Comparison of ENCODE assay signal across 26 mouse cellular contexts in genomic region chrX:52762221-52762620, GRCm38 (mm10). TPM values are rescaled to one million over a fixed set of nuclear protein-coding genes. Genes with fewer than 3 reads are reported as not detected.
DNase-seq lines count a peak whose midpoint lies in the region; ATAC-seq and TF ChIP-seq lines count a peak whose summit lies in the region.
"Had no signal": no experiment of that assay in that cellular context is flagged by ENCODE, and none has a peak within 500 bp of the region (broad histone marks: within the 10 kb centered on the region; RNA-seq: fewer than 3 reads in every experiment).

No protein-coding gene starts in this region.

- TF ChIP-seq POLR2A in thymus, adult 2 months (IDR thresholded peaks at IDR 0.05; ENCODE audit: control insufficient read depth, extremely low read depth, insufficient read depth, low read length, poor library complexity): no peak

- H3K27me3 ChIP-seq in thymus, adult 2 months (ENCODE audit: control insufficient read depth, insufficient read depth, low read length): no peaks in the 10 kb centered on the region
- no peaks in the 10 kb centered on the region for H3K27me3 ChIP-seq in kidney, embryonic 14.5 days (ENCODE audit: control insufficient read depth, insufficient read depth, low read length)
- H3K27me3 ChIP-seq: embryonic facial prominence, embryonic 12.5 days; embryonic facial prominence, embryonic 15.5 days; heart, embryonic 12.5 days; heart, embryonic 15.5 days; hindbrain, embryonic 13.5 days had no signal

- no peaks in the 10 kb centered on the region for H3K9me3 ChIP-seq in kidney, embryonic 14.5 days (ENCODE audit: control insufficient read depth, low read length)
- H3K9me3 ChIP-seq: embryonic facial prominence, embryonic 12.5 days; embryonic facial prominence, embryonic 15.5 days; heart, embryonic 12.5 days; heart, embryonic 15.5 days; hindbrain, embryonic 10.5 days; hindbrain, embryonic 13.5 days had no signal

- 76% methylated on average over 4 of the region's 4 CpGs for WGBS in thymus, adult 2 months
- 74% methylated on average over 4 of the region's 4 CpGs for WGBS in kidney, embryonic 14.5 days

- TF ChIP-seq CTCF in thymus, adult 2 months (IDR thresholded peaks at IDR 0.05; ENCODE audit: borderline replicate concordance, control insufficient read depth, extremely low read depth, insufficient read depth, low read length, poor library complexity): no peak

- no peak overlapping the region for H3K9ac ChIP-seq in kidney, embryonic 14.5 days (ENCODE audit: low read depth, low read length)
- H3K9ac ChIP-seq: embryonic facial prominence, embryonic 12.5 days; embryonic facial prominence, embryonic 15.5 days; forebrain, postnatal 0 days; heart, embryonic 12.5 days; heart, embryonic 15.5 days; hindbrain, embryonic 13.5 days had no signal

- no peak overlapping the region for H3K4me2 ChIP-seq in kidney, embryonic 14.5 days (replicated peaks; ENCODE audit: low read depth, low read length)
- H3K4me2 ChIP-seq: embryonic facial prominence, embryonic 12.5 days; embryonic facial prominence, embryonic 15.5 days; heart, embryonic 12.5 days; heart, embryonic 15.5 days; hindbrain, embryonic 13.5 days had no signal

- no peak overlapping the region; the same call in 1 of the 2 replicates for H3K27ac ChIP-seq in thymus, adult 2 months (ENCODE audit: control insufficient read depth, insufficient read depth, low read length)
- no peak overlapping the region for H3K27ac ChIP-seq in kidney, embryonic 14.5 days (ENCODE audit: low read depth, low read length)
- H3K27ac ChIP-seq: embryonic facial prominence, embryonic 12.5 days; embryonic facial prominence, embryonic 15.5 days; heart, embryonic 15.5 days; hindbrain, embryonic 10.5 days; hindbrain, embryonic 13.5 days had no signal

- peaks cover 8% of the 10 kb centered on the region for H3K4me1 ChIP-seq in thymus, adult 2 months (replicated peaks; ENCODE audit: control insufficient read depth, insufficient read depth, low read length)
- H3K4me1 ChIP-seq in kidney, embryonic 14.5 days (ENCODE audit: control insufficient read depth, insufficient read depth, low read length): no peaks in the 10 kb centered on the region
- H3K4me1 ChIP-seq: embryonic facial prominence, embryonic 12.5 days; embryonic facial prominence, embryonic 15.5 days; heart, embryonic 12.5 days; heart, embryonic 15.5 days; hindbrain, embryonic 13.5 days had no signal

- no peak overlapping the region for H3K4me3 ChIP-seq in thymus, adult 2 months (ENCODE audit: control insufficient read depth, insufficient read depth, low read length)
- no peak overlapping the region for H3K4me3 ChIP-seq in kidney, embryonic 14.5 days (ENCODE audit: low read length)
- H3K4me3 ChIP-seq: embryonic facial prominence, embryonic 12.5 days; embryonic facial prominence, embryonic 15.5 days; heart, embryonic 12.5 days; heart, embryonic 15.5 days; hindbrain, embryonic 10.5 days; hindbrain, embryonic 13.5 days had no signal

- DNase-seq in thymus, postnatal 14 days: peak; percentile 15
- DNase-seq in thymus, adult 2 months: no peak
- DNase-seq in ES-CJ7 (ENCODE audit: low read depth, low spot score) (peak; percentile 79), R1 (ENCODE audit: low read depth, low spot score) (peak; percentile 64)
- no peak for DNase-seq in cerebellum, adult 8-10 months
- DNase-seq: adrenal gland, postnatal 10 days; adrenal gland, postnatal 36 days; cerebellum, adult 18-20 months; cerebellum, adult 9-11 months; cerebellum, postnatal 25 days; forebrain, postnatal 0 days; gastrocnemius, postnatal 25 days; heart, adult 18-20 months; heart, postnatal 10 days; heart, postnatal 36 days had no signal

- ATAC-seq in kidney, embryonic 14.5 days (ENCODE audit: low FRiP score, low TSS enrichment): no peak
- ATAC-seq: CD4-positive, CD25-positive, alpha-beta regulatory T cell, adult 4 months; forebrain, embryonic 14.5 days; forebrain, postnatal 0 days; hindbrain, embryonic 16.5 days had no signal

- no peaks in the 10 kb centered on the region for H3K36me3 ChIP-seq in thymus, adult 2 months (ENCODE audit: control insufficient read depth, insufficient read depth, low read length)
- no peaks in the 10 kb centered on the region for H3K36me3 ChIP-seq in kidney, embryonic 14.5 days (ENCODE audit: control insufficient read depth, insufficient read depth, low read length)
- H3K36me3 ChIP-seq: embryonic facial prominence, embryonic 12.5 days; embryonic facial prominence, embryonic 15.5 days; heart, embryonic 12.5 days; heart, embryonic 15.5 days; hindbrain, embryonic 10.5 days; hindbrain, embryonic 13.5 days had no signal

RNA-seq across cellular contexts. Expression of gene Ccdc160, which starts 28.8 kb away (rescaled TPM):
- polyA plus RNA-seq in thymus, adult 2 months (2012; rRNA removed): not detected in 2 replicates
- 4.6 and 4.7 TPM in 2 replicates for polyA plus RNA-seq in kidney, embryonic 14.5 days (2014; fragmentation: Nextera tagmentation; extraction: Ambion mirVana)
- polyA plus RNA-seq: C2C12; CD4-positive, CD25-positive, alpha-beta regulatory T cell, adult 4 months had no signal

Comparison
In these comparisons a context has a peak if more than half of its experiments do, and no peak if none do; other contexts are left out.
1. DNase-seq: peak in thymus, postnatal 14 days (single experiment), ES-CJ7 (single experiment) and R1 (single experiment); none in thymus, adult 2 months (single experiment) and cerebellum, adult 8-10 months (single experiment).